Mouse (Mus musculus): ENCODE measurements around the gene Ppm1g.

The Ppm1g gene

GRCm38 (mm10) chr5:31192045-31192938 lies 28.2 kb downstream of the Ppm1g start:
- no peak for DNase-seq (ENCODE audit: low read depth, low spot score)

GRCm38 (mm10) chr5:31190201-31190600 lies 30.3 kb downstream of the Ppm1g start:
- peak; percentile 59 for DNase-seq (ENCODE audit: low read depth, low spot score)

- peak; percentile 74 for DNase-seq (ENCODE audit: low read depth, low spot score)
These were observed 32.2 kb downstream of the Ppm1g start for GRCm38 (mm10) chr5:31188223-31188840.

GRCm38 (mm10) chr5:31183678-31184077 lies 36.8 kb downstream of the Ppm1g start:
- no peak for DNase-seq (ENCODE audit: low read depth, low spot score)

GRCm38 (mm10) chr5:31181183-31181770 lies 39.2 kb downstream of the Ppm1g start:
- no peak for DNase-seq (ENCODE audit: low read depth, low spot score)

GRCm38 (mm10) chr5:31179766-31180630 lies 40.5 kb downstream of the Ppm1g start, which contains the start of the genes Gm29609 and Gtf3c2:
TSS of gene Gm29609 (minus strand) at chr5:31179911.
TSS of gene Gtf3c2 (minus strand) at chr5:31180144.
- DNase-seq (ENCODE audit: low read depth, low spot score), result peak; percentile 99

- peak; percentile 84 for DNase-seq (ENCODE audit: low read depth, low spot score)
These were observed 41.2 kb downstream of the Ppm1g start for GRCm38 (mm10) chr5:31179301-31179765.

GRCm38 (mm10) chr5:31168630-31169029 lies 51.9 kb downstream of the Ppm1g start:
- DNase-seq (ENCODE audit: low read depth, low spot score), result no peak

GRCm38 (mm10) chr5:31164878-31165277 lies 55.6 kb downstream of the Ppm1g start:
- DNase-seq (ENCODE audit: low read depth, low spot score), result no peak

GRCm38 (mm10) chr5:31162462-31162861 lies 58.0 kb downstream of the Ppm1g start:
- no peak for DNase-seq (ENCODE audit: low read depth, low spot score)

GRCm38 (mm10) chr5:31154152-31154553 lies 66.3 kb downstream of the Ppm1g start, which contains the start of gene Mpv17:
TSS of gene Mpv17 (minus strand) at chr5:31154251.
- peak; percentile 94 for DNase-seq (ENCODE audit: low read depth, low spot score)

GRCm38 (mm10) chr5:31153516-31154151 lies 66.9 kb downstream of the Ppm1g start:
- DNase-seq (ENCODE audit: low read depth, low spot score), result no peak
